Mouse (Mus musculus) cerebellum, postnatal 4 days (tissue): ENCODE measurements around the gene Cox5a.

Source experiments
- DNase-seq, 2 experiments: peaks; one replicate each; pipeline ENCODE4 v3.0.0; 2022; ENCODE audit warnings: low spot score in 2 of 2, mixed read lengths in 1 of 2

The Cox5a gene

GRCm38 (mm10) chr9:57525516-57525915, 4.4 kb downstream of the Cox5a start:
- DNase-seq = no peak

GRCm38 (mm10) chr9:57526435-57526834, 5.4 kb downstream of the Cox5a start:
- DNase-seq = no peak

DNA sequence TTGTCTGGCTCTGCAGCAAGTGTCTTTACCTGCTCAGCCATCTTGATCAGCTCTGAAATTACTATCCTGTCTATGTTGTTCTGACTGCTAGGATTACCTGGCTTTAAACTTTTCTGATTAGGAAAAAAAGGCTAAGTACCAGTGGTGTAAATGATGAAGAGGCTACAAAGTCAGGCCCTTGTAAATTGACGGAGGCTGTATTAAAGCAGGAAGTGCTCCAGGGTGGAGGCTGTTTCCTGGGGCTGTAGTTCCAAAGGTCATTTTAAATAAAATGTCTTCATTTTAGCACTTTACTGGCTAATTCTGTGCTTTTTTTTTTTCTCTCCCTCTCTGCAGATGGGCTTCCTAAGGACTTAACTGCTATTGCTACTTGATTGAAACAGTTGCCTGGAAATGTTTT, 10.9 kb downstream of the Cox5a start:
- DNase-seq = no peak

GRCm38 (mm10) chr9:57536362-57536761, 15.3 kb downstream of the Cox5a start:
- DNase-seq = no peak

GRCm38 (mm10) chr9:57537044-57537727, 16.1 kb downstream of the Cox5a start, which contains the start of gene Fam219b:
Gene Fam219b, plus strand, starts transcription at chr9:57537528.
- DNase-seq = peak; percentile 81 to 90

DNA sequence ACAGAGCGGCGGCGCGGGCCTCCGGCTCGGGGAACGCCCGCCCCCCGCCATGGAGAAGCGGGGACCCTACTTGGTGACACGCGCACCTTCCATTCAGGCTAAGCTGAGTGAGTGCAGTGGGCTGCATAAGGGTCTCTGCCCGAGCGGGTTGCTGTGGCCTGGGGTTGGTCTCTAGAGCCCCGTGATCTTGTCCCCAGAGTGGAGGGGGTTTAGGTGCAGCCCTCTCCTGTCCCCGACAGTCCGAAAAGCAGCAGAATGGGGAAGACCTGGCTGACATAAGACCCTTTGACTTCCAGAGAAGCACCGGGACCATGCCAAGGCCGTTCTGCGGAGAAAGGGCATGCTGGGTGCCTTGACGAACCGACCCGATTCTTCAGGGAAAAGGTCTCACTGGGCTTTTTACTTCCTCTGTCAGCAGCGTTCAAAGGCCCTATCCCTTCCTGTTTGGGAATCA, 16.7 kb downstream of the Cox5a start:
- DNase-seq = no peak

DNA sequence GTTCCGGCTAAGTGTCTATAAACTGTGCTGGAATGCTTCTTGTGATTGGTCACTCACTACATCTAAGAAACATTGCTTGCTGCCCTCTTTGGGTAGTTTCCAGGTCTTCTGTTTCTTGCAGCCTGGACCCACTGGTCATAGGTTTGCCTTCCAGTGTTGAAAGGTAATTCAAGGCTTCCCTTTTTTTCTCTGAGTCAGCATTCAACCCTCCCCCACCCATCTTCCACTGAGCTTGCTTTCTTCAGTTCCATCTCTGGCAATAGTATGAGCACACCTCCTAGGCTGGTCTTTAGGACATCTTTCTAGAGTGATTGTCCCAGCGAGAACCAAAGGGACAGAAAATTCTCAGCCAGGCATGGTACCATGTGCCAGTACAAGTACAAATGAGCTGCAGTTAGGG, 18.5 kb downstream of the Cox5a start:
- DNase-seq = no peak

DNA sequence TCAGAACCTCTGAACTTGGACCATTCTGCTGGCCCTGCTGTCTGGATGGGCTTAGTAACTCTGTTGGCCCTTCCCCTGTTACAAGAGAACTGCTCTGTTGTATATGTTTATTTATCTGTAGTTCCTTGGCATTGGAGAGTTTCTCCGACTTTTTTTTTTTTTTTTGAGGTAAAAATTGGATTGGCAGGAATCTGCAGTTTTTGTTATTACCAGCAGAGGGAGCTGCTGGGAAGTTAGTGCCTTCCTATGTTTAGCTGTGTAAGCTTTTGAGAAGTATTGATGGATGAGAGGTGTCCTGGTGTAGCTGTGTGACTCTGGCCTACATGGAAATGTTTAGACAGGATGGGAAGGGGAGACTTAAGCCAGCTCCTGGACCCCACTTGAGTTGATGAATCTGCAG, 20.2 kb downstream of the Cox5a start:
- peak in 1 of 2 experiments; percentile 52 for DNase-seq

DNA sequence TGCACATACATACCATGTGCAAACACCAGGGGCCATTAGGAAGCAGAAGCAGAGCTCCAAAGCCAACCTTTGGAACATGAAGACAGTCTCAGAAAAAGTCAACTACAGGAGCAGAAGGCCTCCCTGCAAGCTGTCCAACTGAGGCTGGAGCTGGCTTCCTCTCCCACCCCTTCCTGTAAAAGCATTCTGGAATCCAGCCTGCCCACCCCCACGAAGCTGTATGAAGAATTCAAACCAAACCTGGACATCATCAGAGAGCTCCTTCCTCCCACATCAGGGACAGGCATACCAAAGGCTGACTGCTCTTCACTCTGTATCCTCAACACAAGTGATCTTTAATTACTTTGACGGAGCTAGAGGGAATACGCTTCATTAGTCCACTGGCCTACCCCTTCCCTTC, 22.9 kb downstream of the Cox5a start:
- no peak for DNase-seq

GRCm38 (mm10) chr9:57547287-57547686, 26.2 kb downstream of the Cox5a start:
- DNase-seq = no peak

DNA sequence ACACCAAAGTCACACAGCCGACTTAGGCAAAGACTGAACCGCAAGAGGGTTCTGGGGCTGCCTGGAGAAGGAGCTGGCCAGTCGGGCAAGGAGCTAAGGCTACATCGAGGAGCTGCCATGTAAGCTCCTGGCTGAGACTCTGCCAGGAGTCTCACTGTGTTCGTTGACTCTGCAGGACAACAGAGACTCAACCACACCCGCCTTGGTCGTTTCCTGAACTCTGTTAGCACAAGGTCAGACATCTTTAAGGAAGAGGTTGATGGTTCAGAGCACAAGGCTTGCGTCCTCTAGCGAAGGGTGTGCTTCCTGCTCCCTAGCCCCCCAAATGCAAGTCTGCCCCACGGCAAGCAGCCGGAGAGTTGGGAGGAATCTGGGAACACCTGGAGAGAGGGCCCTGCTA, 26.8 kb downstream of the Cox5a start:
- DNase-seq = no peak

- DNase-seq = peak in 1 of 2 experiments; percentile 61
Observed at GRCm38 (mm10) chr9:57549186-57549585, 28.1 kb downstream of the Cox5a start.

DNA sequence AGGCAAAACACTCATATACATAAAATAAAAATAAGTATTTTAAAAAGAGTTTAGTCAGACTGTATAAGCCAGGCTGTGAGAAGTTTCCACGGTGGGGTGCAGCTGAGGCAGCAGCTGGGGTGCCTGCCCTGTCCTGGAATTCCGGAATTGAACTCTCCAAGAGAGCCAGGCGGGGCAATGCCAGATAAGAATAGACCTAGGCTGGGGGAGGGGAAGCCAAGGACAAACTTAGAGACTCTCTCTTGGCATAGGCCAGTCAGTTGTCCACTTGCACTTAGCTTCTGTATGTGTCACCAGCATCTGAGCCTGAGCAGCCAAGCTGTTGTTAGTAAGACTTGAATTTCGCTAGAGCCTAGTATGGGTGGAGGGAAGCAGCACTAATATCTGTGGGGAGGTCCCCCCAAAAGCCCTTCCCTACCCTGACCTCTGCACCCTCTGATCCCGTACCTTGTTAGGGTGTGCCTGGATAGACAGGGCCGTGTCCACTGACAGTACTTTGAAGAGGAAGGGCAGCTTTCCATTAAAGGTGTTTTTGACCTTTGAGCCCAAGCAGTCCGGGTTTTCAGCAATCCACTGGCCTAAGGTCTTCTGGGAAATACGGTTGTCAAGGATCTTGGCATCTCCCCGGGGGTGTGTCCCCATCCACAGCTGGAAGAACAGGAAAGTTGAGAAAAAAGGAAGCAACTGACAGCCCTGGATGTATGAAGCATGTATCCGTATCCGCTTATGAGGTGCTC, 29.2 kb downstream of the Cox5a start:
- DNase-seq = no peak

DNA sequence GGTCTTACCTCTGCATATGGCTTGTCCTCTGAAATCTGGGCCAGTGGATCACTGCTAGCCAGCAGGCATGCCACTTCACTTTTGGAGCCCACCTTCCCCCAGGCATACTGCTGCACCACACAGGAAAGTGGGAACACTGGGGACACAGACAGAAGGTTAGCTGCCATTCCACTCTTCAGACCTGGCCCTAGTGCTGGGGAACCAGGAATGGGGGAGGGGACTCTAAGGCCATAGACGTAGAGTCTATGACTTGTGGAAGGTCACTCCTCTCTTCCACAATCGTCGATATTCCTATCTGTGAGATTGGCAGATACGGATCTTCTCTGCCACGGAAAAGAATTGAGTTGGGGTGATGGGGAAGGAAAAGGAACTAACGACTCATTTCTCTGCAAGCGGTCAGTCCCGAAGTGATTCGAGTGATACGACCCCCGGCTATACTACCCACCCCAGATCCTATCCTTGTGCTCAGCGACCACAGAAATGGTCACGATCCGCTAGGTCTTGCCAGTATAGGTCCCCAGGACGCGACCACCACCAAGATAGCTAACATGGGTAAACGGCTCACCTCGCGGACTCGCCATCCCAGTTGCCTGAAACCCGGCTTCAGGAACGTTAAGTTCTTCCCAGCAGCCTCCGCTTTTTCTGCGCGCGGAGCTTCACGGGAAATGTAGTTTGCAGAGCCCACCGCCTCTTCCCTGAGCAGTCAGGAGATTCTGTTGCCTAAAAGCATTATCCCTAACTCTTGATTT, 31.2 kb downstream of the Cox5a start, which contains the start of gene Mpi:
TSS of gene Mpi (minus strand) at position 625 of the 749 bp plus-strand sequence.
- peak; percentile 60 to 72 for DNase-seq

DNA sequence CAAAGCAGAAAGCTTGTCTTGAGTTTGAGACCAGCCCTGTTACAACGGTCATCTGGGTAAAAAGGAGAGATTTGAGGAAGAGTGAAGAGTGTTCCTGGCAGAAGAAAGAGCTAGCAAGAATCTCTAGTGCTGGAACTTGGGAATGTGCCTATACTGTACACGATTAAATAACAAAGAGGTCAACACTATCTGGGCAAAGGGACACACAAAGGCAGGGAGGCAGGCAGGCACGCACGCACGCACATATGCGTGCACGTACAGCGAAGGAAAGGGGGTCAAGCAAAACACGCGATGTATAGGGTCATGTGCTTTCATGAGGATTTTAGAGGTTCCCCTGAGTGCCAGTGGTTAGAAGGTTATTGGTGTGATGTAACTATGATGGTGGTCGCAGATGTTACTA, 32.0 kb downstream of the Cox5a start:
- no peak for DNase-seq

GRCm38 (mm10) chr9:57554753-57555152, 33.7 kb downstream of the Cox5a start:
- no peak for DNase-seq

GRCm38 (mm10) chr9:57557215-57557614, 36.1 kb downstream of the Cox5a start:
- DNase-seq = no peak

DNA sequence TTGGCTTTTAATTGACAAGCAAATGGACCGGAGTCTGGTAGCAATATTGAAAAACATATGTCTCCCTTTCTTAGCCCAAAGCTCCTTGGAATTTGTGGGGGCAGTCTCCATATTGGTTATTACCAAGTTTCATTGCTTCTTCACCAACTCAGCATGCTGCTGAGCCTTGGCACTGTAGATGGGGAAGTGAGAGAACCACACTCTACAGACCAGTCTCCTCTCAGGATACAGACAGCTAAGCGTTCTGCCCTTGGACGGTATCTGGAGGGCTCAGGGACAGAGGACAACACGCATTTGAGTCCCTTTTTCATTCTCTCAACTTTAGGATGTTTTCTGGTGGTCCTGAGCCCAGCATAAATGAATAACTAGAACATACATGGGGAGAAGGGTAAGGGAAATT, 37.6 kb downstream of the Cox5a start:
- DNase-seq = no peak

- no peak for DNase-seq
Observed at GRCm38 (mm10) chr9:57559568-57559967, 38.5 kb downstream of the Cox5a start.

DNA sequence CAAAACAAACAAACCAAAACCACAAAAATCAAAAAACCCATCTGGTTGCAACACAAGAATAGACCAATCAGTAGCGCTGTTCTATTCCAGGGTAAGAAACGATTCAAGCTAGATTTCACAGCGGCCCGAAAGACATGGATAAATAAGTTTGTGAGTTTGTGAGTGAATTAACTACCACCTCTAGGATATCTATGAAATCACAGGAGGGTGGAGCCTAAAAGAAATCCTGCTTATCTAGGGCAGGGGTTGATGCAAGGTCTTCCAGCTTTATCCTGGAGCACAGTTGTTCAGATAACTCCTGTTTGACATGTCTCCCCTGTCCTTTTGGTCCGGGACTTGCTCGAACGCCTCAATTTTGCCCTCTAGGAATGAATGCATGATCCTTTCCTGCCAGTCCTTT, 39.2 kb downstream of the Cox5a start:
- DNase-seq = no peak

DNA sequence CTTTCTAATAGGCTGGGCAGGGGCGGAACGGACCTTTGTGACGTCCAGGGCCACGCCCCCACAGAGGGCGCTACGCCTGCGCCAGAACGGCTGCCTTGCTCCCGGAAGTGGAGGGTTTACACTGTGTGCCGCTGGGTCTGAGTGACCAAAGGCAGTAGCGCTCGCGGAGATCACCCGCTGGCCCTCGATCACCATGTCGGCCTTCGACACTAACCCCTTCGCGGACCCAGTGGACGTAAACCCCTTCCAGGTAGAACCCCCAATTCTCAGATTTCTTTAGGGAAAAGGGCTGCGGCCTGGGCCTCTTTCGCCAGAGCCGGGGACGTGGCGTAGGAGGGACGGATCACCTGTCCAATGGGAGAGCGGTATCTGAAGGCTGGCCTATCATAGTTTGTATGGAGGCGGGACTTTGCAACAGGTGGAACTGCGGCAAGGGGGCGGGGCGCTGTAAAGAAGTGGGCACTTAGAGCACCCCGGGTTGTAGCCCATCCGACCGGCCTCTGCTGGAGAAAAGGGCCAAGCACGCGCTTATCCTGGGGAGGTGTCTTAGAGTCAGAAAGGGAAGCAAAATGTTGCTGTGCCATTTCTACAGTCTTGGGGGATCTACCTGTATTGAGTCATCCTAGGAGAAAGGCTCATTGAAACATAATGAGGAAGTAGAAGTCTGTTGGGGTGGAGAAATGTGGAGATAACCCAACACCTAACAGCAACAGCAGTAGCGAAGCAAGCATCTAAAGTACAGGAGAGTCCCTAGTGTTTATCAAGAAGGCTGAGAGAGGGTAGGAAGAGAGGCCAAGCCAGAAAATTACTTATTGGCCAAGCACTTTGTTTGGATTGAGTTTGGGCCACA, 40.0 kb downstream of the Cox5a start, which contains the start of gene Scamp2:
TSS of gene Scamp2 (plus strand) at position 83 of the 850 bp plus-strand sequence.
- peak; percentile 80 to 92 for DNase-seq
